8 mouse cellular contexts compared by ENCODE assay signal in genomic region chr4:152107971-152108509, GRCm38 (mm10). TPM values are rescaled to one million over a fixed set of nuclear protein-coding genes. Genes with fewer than 3 reads are reported as not detected.
DNase-seq lines count a peak whose midpoint lies in the region; ATAC-seq and TF ChIP-seq lines count a peak whose summit lies in the region.

No protein-coding gene starts in this region.

- H3K9ac ChIP-seq in liver, embryonic 16.5 days (ENCODE audit: low read depth, low read length) = peak overlapping the region; percentile 24
- H3K9ac ChIP-seq in neural tube, embryonic 12.5 days = peak overlapping the region; percentile 42; the same call in 1 of the 2 replicates

- H3K4me3 ChIP-seq in layer of hippocampus, adult 2 months = peak overlapping the region; percentile 12; the same call in 1 of the 2 replicates
- H3K4me3 ChIP-seq in liver, embryonic 16.5 days (ENCODE audit: low read depth, low read length) = peak overlapping the region; percentile 57
- peak overlapping the region; percentile 27 for H3K4me3 ChIP-seq in neural tube, embryonic 12.5 days

- WGBS in liver, embryonic 16.5 days (ENCODE audit: insufficient replicate concordance) = 49% methylated on average over 30 of the region's 30 CpGs
- 6% methylated on average over 30 of the region's 30 CpGs for WGBS in neural tube, embryonic 12.5 days

- TF ChIP-seq CTCF in layer of hippocampus, adult 2 months (conservative IDR thresholded peaks at IDR 0.05) = no peak

- H3K27ac ChIP-seq in layer of hippocampus, adult 2 months = peak overlapping the region; percentile 64
- H3K27ac ChIP-seq in liver, embryonic 16.5 days (ENCODE audit: low read length) = peak overlapping the region; percentile 90
- H3K27ac ChIP-seq in neural tube, embryonic 12.5 days = no peak overlapping the region

- peak overlapping the region; percentile 84 for H3K4me2 ChIP-seq in liver, embryonic 16.5 days (ENCODE audit: low read depth, low read length)
- peak overlapping the region; percentile 75 for H3K4me2 ChIP-seq in neural tube, embryonic 12.5 days (replicated peaks)

- no peaks in the 10 kb centered on the region for H3K27me3 ChIP-seq in liver, embryonic 16.5 days (ENCODE audit: control insufficient read depth, insufficient read depth, low read depth, low read length)
- peaks cover 15% of the 10 kb centered on the region; the same call in 1 of the 2 replicates for H3K27me3 ChIP-seq in neural tube, embryonic 12.5 days (replicated peaks)

- peak; percentile 90 for ATAC-seq in liver, embryonic 16.5 days (ENCODE audit: low read depth)
- ATAC-seq in neural tube, embryonic 12.5 days (ENCODE audit: low FRiP score, low read depth) = peak; percentile 95

- peak; percentile 67 to 68 for DNase-seq in layer of hippocampus, adult 2 months (ENCODE audit: low spot score in 2 of 2)
- no peak for DNase-seq in layer of hippocampus, adult 9-10 months (ENCODE audit: low spot score)
- DNase-seq in cerebellum, postnatal 25 days = peak; percentile 34 to 52
- DNase-seq in frontal cortex, postnatal 10 days (ENCODE audit: low spot score in 2 of 2) = peak; percentile 63 to 69
- DNase-seq in kidney, postnatal 14 days = peak; percentile 92
- no peak for DNase-seq in thymus, postnatal 10 days (ENCODE audit: low spot score in 2 of 2)

- no peaks in the 10 kb centered on the region for H3K9me3 ChIP-seq in liver, embryonic 16.5 days (replicated peaks; ENCODE audit: control insufficient read depth, low read length)
- no peaks in the 10 kb centered on the region for H3K9me3 ChIP-seq in neural tube, embryonic 12.5 days

- H3K36me3 ChIP-seq in liver, embryonic 16.5 days (ENCODE audit: control insufficient read depth, insufficient read depth) = peaks cover 7% of the 10 kb centered on the region
- H3K36me3 ChIP-seq in neural tube, embryonic 12.5 days = peaks cover 21% of the 10 kb centered on the region

- H3K4me1 ChIP-seq in liver, embryonic 16.5 days (ENCODE audit: control insufficient read depth, low read depth, low read length) = peaks cover 46% of the 10 kb centered on the region
- peaks cover 18% of the 10 kb centered on the region for H3K4me1 ChIP-seq in neural tube, embryonic 12.5 days

RNA-seq across cellular contexts. Expression of gene Tnfrsf25, which starts 7.7 kb away (rescaled TPM):
- 10 to 100 TPM; 22.7 to 48.4 TPM for total RNA-seq in layer of hippocampus, adult 2 months (2021)
- 0.12 and 0.25 TPM in 2 replicates for polyA plus RNA-seq in liver, embryonic 16.5 days (2015; fragmentation: Nextera tagmentation; extraction: Ambion mirVana)
- 0.80 and 1.2 TPM in 2 replicates for polyA plus RNA-seq in neural tube, embryonic 12.5 days (2016; fragmentation: Nextera tagmentation; extraction: Ambion mirVana)

RNA-seq across cellular contexts. Expression of gene Plekhg5, which starts 35.7 kb away (rescaled TPM):
- total RNA-seq in layer of hippocampus, adult 2 months (2021) = 100 to 1,000 TPM; 163 to 164 TPM
- polyA plus RNA-seq in liver, embryonic 16.5 days (2015; fragmentation: Nextera tagmentation; extraction: Ambion mirVana) = 4.8 and 5.1 TPM in 2 replicates
- 10.4 and 10.6 TPM in 2 replicates for polyA plus RNA-seq in neural tube, embryonic 12.5 days (2016; fragmentation: Nextera tagmentation; extraction: Ambion mirVana)

RNA-seq across cellular contexts. Expression of gene Espn, which starts 44.1 kb away (rescaled TPM):
- 1 to 10 TPM; 1.2 to 1.9 TPM for total RNA-seq in layer of hippocampus, adult 2 months (2021)
- 1.1 and 2.3 TPM in 2 replicates for polyA plus RNA-seq in liver, embryonic 16.5 days (2015; fragmentation: Nextera tagmentation; extraction: Ambion mirVana)
- 0.32 and 0.55 TPM in 2 replicates for polyA plus RNA-seq in neural tube, embryonic 12.5 days (2016; fragmentation: Nextera tagmentation; extraction: Ambion mirVana)

RNA-seq across cellular contexts. Expression of gene Hes2, which starts 50.6 kb away (rescaled TPM):
- total RNA-seq in layer of hippocampus, adult 2 months (2021) = not detected
- polyA plus RNA-seq in liver, embryonic 16.5 days (2015; fragmentation: Nextera tagmentation; extraction: Ambion mirVana) = not detected in 2 replicates
- polyA plus RNA-seq in neural tube, embryonic 12.5 days (2016; fragmentation: Nextera tagmentation; extraction: Ambion mirVana) = 0.24 and 1.7 TPM in 2 replicates

Comparison
In these comparisons a context has a peak if more than half of its experiments do, and no peak if none do; other contexts are left out.
1. DNase-seq: peak in layer of hippocampus, adult 2 months (2 of 2), cerebellum, postnatal 25 days (2 of 2), frontal cortex, postnatal 10 days (2 of 2) and kidney, postnatal 14 days (single experiment); none in layer of hippocampus, adult 9-10 months (single experiment) and thymus, postnatal 10 days (0 of 2).
2. Peak in every context shown above with its lines, with median percentiles within 50 percentile points of each other: H3K4me3 ChIP-seq.